Mouse (Mus musculus) testis, adult 2 months (tissue): ENCODE measurements around the gene Cdh15.

Experiments used
- CTCF ChIP-seq: fragments of 200-500 bp; IDR thresholded peaks from 2 replicates; pipeline ENCODE4 v1.5.1; 2012; ENCODE audit warnings: low read depth, mild to moderate bottlenecking, inconsistent platforms, low read length, moderate library complexity; ENCODE audit not compliant: control insufficient read depth, insufficient read depth, insufficient replicate concordance
- POLR2A ChIP-seq: fragments of 200-500 bp; IDR thresholded peaks from 2 replicates; pipeline ENCODE4 v1.6.1; 2012; ENCODE audit warnings: low read depth, mild to moderate bottlenecking, inconsistent platforms, low read length, moderate library complexity; ENCODE audit not compliant: control insufficient read depth

DNA sequence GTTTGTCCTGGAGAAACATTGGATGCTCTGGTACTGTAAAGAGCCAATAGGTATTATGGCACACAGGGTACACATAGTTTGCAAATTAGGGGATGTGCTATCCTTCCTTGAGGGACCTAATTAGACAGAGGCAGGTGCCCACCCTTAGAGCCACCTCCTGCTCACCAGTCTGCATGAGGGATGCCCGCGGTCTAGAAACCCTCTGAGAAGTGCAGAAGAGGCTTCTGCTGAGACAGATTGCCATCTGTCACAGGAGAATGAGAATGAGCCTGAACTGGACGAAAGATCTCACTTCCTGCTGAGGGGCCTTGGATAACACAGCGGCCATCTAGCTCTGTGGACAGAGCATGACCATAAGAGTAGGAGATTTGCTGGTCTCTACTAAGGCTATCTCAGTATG, 65.1 kb downstream of the Cdh15 start:
- TF ChIP-seq CTCF (no peak), POLR2A (no peak)
